ENCODE assay signal across 15 mouse cellular contexts in genomic region chr2:49658988-49659387, GRCm38 (mm10).
"Had no signal": no experiment of that assay in that cellular context is flagged by ENCODE, and none has a peak within 500 bp of the region (broad histone marks: within the 10 kb centered on the region; RNA-seq: fewer than 3 reads in every experiment).

No protein-coding gene starts in this region.

- H3K9ac ChIP-seq: limb, embryonic 15.5 days; liver, embryonic 12.5 days; lung, embryonic 14.5 days; midbrain, embryonic 13.5 days; neural tube, embryonic 15.5 days had no signal

- H3K9me3 ChIP-seq: limb, embryonic 15.5 days; liver, embryonic 12.5 days; midbrain, embryonic 13.5 days; neural tube, embryonic 15.5 days had no signal

- H3K27me3 ChIP-seq: limb, embryonic 15.5 days; liver, embryonic 12.5 days; midbrain, embryonic 13.5 days; neural tube, embryonic 15.5 days had no signal

- H3K36me3 ChIP-seq: limb, embryonic 15.5 days; liver, embryonic 12.5 days; midbrain, embryonic 13.5 days; neural tube, embryonic 15.5 days had no signal

- DNase-seq: kidney, adult 8-10 months; kidney, postnatal 36 days; lung, embryonic 14.5 days; lung, postnatal 10 days; lung, postnatal 4 days; right cerebral cortex, adult 18-20 months; right cerebral cortex, postnatal 25 days; thymus, postnatal 36 days had no signal

- ATAC-seq: liver, embryonic 12.5 days; midbrain, embryonic 13.5 days had no signal

- H3K4me1 ChIP-seq: liver, embryonic 12.5 days had no signal

- H3K27ac ChIP-seq: kidney, postnatal 0 days; left cerebral cortex, adult 2 months; limb, embryonic 15.5 days; liver, embryonic 12.5 days; neural tube, embryonic 15.5 days had no signal

- H3K4me3 ChIP-seq: left cerebral cortex, adult 2 months; limb, embryonic 15.5 days; liver, embryonic 12.5 days; midbrain, embryonic 13.5 days; myocyte; neural tube, embryonic 15.5 days had no signal

- H3K4me2 ChIP-seq: limb, embryonic 15.5 days; liver, embryonic 12.5 days; lung, embryonic 14.5 days; midbrain, embryonic 13.5 days; neural tube, embryonic 15.5 days had no signal
